Mouse (Mus musculus) brain, embryonic 14.5 days (tissue): Measurements from ENCODE around the gene Pitpnm2.

ENCODE experiments used
- CTCF ChIP-seq: fragments of 200-500 bp; IDR thresholded peaks from 2 replicates; pipeline ENCODE4 v1.5.1; 2012; ENCODE audit warnings: inconsistent platforms, mild to moderate bottlenecking, moderate library complexity, borderline replicate concordance; ENCODE audit not compliant: insufficient read depth, insufficient read length; ENCODE audit errors: extremely low read depth
- POLR2A ChIP-seq: fragments of 200-500 bp; IDR thresholded peaks from 2 replicates; pipeline ENCODE4 v1.6.1; 2012; ENCODE audit warnings: mild to moderate bottlenecking, inconsistent platforms, borderline replicate concordance; ENCODE audit not compliant: poor library complexity, insufficient read depth, insufficient read length, severe bottlenecking; ENCODE audit errors: extremely low read depth

- TF ChIP-seq CTCF (no peak), POLR2A (no peak)
Observed at GRCm38 (mm10) chr5:124152734-124153133, 96.8 kb downstream of the Pitpnm2 start.
